ENCODE assay signal across 13 mouse cellular contexts in genomic region chr5:68039077-68039476, GRCm38 (mm10). TPM values are rescaled to one million over a fixed set of nuclear protein-coding genes. Genes with fewer than 3 reads are reported as not detected.
"Had no signal": no experiment of that assay in that cellular context is flagged by ENCODE, and none has a peak within 500 bp of the region (broad histone marks: within the 10 kb centered on the region; RNA-seq: fewer than 3 reads in every experiment).

No protein-coding gene starts in this region.

- DNase-seq: kidney, adult 18-20 months; kidney, postnatal 10 days; kidney, postnatal 4 days; left cerebral cortex, postnatal 4 days; lung, embryonic 14.5 days; midbrain, embryonic 14.5 days; right cerebral cortex, adult 18-20 months; thymus, adult 2 months; thymus, postnatal 25 days had no signal

RNA-seq across cellular contexts. Expression of gene Grxcr1, which starts 7.4 kb away (rescaled TPM):
- total RNA-seq: layer of hippocampus, adult 2 months; layer of hippocampus, postnatal 10 days; left cerebral cortex, postnatal 10 days; left cerebral cortex, postnatal 4 days; liver, adult 2 months had no signal
